Mouse (Mus musculus) ES-Bruce4 (cell line): ENCODE data around the gene Rsph6a.
A peak's percentile ranks its signal among the peaks of the same experiment; 100 is the strongest.

Experiments
- CTCF ChIP-seq: IDR thresholded peaks from one replicate; pipeline ENCODE4 v1.8.1; 2011; ENCODE audit warnings: low read depth, low read length
- POLR2A ChIP-seq: IDR thresholded peaks from one replicate; pipeline ENCODE4 v1.8.1; 2011; ENCODE audit warnings: low read length; ENCODE audit not compliant: insufficient read depth

DNA sequence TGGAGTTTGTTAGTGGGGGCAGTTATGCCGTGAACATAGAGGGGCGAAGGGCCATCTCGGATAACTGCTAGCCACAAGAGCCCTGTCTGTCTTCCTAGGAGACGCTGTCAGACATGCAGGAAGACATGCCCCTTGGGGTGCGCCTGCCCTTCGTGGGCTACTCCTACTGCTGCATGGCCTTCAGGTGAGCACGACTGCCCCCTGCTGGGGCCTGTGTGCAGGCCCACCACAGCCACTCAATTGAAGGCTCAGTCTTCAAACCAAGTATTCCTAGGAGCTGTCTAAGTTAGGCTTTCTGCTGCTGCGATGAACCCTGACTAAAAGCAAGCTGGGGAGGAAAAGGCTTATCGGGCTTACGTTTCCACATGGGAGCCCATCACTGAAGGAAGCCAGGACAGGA lies 34.3 kb downstream of the Rsph6a start:
- TF ChIP-seq CTCF (peak; percentile 87), POLR2A (no peak)
